Mouse (Mus musculus) v-Abl transformed pro-B cells (cell line): ENCODE measurements around the gene Arhgap31.

Experiments used
- in situ Hi-C, 2 experiments: fragments of 400-800 bp; cut with MboI; formaldehyde crosslinking; loops; one replicate each; pipeline ENCODE4 v1.15.1; 2025; ENCODE audit not compliant: unreplicated experiment in 2 of 2

The Arhgap31 gene

DNA sequence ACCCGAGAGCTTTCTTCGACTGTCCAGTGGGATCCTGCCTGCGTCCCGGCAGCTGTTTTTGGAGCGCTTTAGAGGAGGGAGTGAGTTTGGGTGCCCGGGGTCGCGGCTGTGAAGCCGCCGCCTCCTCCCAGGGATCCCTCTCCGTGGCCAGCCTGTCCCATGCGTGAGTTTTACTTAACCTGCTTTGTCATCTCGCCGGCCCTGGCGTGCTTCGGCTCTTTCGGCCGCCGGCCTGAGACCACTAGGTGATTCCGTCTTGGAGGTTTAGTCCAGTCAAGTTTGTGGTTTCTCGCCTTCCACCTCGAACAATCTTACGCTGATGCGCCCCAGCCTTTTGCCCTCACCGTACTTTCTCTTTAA lies 150.1 kb downstream of the Arhgap31 start:
- in situ Hi-C loops: no loop called here

DNA sequence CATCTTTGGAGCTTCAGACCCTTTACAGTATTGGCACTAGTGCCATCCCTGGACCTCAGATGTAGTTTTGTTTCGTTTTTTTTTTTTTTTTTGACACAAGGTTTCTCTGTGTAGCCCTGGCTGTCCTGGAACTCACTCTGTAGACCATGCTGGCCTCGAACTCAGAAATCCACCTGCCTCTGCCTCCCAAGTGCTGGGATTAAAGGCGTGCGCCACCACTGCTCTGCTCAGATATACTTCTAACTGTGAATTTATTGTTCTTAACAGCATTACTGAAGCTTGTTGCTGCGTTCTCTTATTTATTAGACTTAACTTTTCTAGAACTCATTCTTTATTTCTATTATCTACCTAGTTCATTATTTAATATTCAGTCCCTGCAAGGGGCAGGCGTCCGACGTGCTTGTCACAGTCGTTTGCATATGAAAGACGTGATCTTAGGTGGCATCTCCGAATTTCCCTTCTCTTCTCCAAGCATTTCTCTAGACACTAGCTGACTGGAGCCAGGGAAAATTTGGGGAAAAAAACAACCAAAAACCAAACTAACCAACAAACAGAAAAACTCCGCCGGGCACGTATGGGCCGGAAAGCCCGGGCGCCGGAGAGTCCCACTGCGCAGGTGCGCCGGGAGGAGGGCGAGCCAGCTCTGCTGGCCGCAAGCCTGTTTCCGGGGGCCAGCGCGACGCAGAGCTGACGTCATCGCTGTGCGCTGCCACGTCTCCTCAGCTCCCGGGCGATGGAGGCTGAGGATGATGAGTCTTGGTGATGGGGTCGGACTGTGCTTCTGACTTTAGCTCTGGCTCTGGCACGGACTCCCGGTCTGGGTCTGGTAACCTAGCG lies 150.7 kb downstream of the Arhgap31 start:
- in situ Hi-C loops: no loop called here

DNA sequence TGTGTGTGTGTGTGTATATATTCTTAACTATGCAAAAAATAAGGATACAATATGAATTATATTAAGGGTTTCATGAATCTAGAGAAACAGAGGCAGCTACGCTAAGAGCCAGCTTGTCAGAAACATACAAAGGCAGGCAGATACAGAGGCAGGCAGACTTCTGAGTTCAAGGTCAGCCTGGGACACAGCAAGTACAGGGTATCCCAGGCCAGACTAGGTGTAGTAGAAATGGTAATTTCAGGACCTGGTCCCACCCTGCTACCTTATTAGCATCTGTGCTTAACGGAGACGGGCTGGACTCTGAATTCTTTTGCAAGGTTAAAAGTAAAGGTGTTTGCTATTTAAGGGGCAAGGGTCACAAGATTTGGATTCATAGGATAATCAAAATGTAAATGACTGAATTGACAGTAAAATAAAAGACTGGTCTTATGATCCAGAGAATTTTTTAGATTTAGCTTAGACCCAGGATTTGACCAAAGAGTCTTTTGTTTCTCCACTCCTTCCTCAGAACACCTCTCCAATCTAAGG lies 154.8 kb downstream of the Arhgap31 start, which contains the start of gene Tmem39a:
Gene Tmem39a (plus strand): TSS at position 478 of the 528 bp plus-strand sequence.
- in situ Hi-C loops: no loop called here

DNA sequence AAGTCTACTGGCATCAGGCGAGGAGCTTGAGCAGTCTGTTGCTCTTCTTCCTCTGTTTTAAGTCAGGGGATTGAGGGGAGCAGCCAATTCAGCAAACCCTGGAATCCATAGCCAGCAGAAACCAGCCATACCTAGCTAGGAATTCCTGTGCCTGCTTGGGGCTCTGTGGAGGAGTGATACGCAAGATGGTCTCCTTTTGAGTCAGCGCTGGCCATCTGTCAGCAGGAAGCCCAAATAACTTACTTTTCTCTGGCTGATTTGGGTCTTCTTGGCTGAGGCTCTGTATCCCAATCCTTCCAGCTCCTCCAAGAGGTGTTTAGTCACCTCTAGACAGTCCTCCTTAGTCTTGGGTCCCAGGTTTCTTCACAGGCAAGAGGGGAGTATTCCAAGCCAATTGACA lies 157.1 kb downstream of the Arhgap31 start:
- in situ Hi-C loops: no loop called here

DNA sequence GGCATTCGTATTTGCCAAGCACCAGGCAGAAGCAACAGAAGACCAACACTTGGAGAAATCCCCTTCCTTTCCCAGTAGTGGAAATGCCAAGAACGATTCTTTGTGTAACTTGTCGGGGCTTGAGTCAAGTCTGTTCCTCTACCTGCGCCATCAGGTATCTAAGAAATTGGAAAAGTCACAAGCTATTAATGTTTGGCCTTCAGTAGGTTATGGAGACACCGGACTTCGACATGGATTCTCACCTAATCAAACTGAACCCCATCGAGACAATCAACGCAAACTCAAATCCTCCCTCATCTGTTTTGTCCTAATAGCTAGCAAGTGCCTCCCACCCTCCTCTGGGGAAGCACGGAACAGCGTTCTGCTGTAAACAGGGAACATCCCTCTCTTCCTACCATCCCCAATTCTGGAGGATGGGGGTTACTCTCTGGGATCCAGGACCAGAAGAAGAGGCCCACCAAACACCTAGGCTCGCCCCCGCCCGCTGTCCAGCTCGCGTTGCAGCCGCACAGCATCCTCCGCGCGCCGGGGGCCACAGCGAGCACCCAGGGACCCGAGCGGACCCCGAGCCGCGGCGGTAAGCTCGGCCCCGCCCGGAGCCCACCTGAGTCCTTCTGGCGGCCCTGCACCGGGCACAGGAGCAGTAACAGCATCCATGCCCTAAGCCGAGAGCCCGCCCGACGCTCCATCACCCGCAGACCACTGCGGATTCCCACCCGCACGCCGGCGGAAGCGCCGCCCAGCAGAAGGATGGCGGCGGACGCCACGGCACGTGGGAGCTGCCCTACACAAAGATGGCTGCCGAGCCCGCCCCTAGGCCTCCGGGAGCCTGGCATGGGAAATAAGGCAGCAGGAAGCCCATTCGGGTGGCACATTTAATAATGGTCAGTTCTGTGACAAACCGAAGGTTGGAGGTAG lies 163.3 kb downstream of the Arhgap31 start, which contains the start of gene Poglut1:
Gene Poglut1 (minus strand): TSS at position 780 of the 918 bp plus-strand sequence.
- in situ Hi-C loops: no loop called here
